Mouse (Mus musculus): Measurements from ENCODE around the gene Prickle4. TPM values are rescaled to one million over a fixed set of nuclear protein-coding genes. Genes with fewer than 3 reads are reported as not detected.
A peak's percentile ranks its signal among the peaks of the same experiment; 100 is the strongest.

Prickle4 gene
- total RNA-seq (2021), result 1 to 10 TPM; 7.3 to 7.5 TPM
- long read RNA-seq, experiment 1, partial matches to known transcripts, result 0 of 4 reads
- long read RNA-seq, experiment 1, other reads (novel, unspliced or antisense), result 3 of 4 reads
- long read RNA-seq, experiment 2, partial matches to known transcripts, result 0 of 5 reads
- long read RNA-seq, experiment 2, other reads (novel, unspliced or antisense), result 4 of 5 reads

DNA sequence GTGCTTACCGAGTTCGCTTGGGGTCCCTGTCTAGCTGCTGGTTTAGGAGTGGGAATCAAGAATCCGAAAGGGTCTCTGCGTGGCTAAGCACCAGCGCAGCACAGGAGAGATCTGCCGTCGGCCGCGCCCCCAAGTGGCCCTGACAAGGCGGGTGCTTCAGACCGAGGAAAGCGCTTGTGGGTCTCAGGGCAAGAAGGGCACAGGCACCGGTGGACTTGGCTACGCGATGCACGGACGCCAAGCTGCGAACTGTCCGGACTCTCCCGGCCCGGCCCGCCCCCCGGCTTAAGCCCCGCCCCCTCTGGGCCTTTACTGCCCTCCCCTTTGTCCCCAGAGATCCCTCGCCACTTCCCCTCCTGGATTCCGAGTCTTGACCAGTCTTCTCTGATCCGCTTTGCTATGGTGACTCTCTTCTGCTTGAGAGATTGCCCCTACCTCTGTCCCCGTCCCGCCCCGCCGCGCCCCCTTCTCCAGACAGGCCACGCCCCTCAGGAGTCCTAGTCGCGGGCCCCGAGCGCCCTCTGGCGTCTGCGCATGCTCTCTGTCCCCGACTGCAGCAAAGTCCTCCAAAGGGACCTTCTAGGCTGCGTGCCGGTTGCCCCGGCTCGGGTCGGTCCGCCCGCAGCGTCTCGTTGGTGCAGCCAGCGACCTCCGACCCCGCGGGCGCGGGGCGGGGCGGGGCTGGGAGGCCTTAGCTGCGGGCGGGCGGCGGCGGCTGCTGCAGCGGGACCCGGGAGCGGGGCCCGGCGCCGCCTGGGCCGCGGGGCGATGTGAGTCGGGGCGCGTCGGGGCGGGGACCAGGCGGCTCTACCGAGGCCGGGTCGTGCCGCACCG lies at the start of gene Prickle4:
TSS of gene Prickle4 (minus strand) at position 234 of the 834 bp plus-strand sequence.
- DNase-seq (ENCODE audit: low spot score in 2 of 2), result peak; percentile 97

DNA sequence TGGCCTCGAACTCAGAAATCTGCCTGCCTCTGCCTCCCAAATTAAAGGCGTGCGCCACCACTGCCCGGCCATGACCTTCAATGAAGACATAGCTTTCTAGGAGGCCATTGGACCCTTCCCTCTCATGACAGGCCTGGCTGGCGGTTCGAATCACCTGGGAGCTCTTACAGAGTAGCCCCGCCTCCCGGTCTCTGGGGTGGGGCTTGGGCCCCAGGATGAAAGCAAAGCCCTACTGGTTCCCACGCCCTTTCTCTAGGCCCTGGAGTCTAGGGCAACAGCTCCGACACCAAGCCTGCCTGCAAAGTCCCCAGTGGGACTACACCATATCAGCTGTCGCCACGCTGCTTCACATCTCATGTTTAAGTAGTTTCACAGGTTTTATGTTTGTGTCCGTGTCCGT lies 49.5 kb upstream of the Prickle4 start:
- no peak for DNase-seq (ENCODE audit: low spot score in 2 of 2)

DNA sequence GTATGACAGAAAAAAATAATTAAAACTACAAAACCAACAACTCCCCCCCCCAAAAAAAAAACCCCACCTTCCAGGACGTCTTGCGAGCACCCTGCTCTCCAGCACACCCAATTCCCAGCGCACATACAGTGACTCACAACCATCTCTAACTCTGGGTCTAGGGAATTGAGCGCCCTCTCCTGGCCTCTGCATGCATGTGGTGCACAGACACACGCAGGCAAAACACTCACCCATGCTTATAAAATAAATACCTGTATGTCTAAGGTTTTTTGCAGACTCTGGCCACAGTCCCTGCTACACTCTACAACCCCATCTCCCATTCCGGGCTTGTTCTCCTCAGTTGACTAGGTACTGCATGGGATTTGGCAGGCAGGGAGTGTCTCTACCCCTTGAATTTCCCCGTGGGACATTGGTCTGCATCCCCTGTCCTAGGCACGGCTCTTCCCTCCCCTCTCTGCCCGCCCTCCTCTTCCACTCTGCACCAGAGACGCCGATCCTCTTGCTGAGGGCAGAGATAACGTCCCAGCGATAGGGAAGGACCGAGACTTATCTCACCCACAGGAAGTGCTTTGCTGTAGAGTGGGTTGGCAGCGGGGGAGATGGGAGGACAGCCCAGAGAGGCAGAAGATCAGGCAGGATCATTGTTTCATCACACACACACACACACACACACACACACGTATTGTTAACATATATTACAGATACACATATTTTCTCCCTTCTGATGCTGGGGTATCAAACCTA lies 48.6 kb upstream of the Prickle4 start:
- DNase-seq (ENCODE audit: low spot score in 2 of 2), result no peak

DNA sequence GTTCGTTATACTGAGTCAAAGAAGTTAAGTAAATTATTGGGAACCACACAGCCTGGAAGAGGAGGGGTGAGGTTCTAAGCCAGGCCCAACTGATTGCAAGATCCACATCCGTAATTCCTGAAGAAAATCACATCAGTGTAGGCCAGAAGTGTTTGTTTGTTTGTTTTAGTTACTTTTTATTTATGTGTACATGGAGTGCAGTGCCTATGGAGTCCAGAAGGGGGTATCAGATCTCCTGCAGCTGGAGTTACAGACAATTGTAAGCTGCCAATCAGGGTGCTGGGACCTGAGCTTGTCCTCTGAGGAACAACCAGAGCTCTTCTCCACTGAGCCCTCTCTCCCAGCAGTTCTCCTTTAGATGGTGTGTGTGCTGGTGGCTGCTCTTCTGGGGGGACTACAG lies 45.6 kb upstream of the Prickle4 start:
- no peak for DNase-seq (ENCODE audit: low spot score in 2 of 2)

DNA sequence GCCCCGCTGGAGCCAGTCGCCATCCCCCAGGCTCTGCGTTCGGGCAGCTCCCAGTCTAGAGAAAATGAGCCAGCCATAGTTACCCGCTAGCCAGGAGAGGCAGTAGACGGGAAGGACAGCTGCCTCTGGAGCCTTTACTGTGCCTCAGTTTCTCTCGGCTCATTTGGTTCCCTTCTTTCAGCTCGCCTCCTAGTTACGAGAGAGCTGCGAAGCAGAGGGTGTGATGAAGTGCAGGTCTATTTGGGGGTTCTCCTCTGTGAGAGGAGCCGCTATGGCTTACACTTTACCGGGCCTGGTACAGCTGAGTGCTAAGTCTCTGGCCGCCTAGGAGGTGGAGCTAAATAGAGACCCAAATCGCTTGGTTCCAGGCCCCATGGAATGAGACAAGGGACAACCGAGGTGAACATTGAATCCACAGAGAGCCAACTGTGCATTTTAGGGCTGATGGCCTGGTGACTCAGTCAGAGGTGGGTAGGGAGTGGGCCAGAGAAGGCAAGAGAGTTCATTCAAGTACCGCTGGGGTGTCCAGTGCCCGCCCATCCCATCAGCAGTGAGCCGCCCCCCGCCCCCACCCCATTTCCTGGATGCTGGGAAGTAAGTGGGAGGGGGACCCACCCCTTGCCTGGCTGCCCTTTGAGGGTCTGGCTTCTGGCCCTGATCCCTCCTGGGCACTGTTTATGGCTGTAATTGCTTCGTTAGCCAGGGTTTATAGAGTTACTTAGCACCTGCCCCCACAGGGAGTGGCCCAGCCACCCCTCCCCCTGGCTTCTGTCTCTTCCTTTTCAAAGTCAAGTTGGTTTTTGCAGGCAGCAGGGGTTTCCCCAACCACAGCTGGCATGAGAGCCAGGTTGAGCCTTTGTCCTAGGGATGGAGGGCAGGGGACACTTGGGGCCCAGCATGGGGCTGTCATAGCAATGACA lies 44.6 kb upstream of the Prickle4 start:
- DNase-seq (ENCODE audit: low spot score in 2 of 2), result no peak

DNA sequence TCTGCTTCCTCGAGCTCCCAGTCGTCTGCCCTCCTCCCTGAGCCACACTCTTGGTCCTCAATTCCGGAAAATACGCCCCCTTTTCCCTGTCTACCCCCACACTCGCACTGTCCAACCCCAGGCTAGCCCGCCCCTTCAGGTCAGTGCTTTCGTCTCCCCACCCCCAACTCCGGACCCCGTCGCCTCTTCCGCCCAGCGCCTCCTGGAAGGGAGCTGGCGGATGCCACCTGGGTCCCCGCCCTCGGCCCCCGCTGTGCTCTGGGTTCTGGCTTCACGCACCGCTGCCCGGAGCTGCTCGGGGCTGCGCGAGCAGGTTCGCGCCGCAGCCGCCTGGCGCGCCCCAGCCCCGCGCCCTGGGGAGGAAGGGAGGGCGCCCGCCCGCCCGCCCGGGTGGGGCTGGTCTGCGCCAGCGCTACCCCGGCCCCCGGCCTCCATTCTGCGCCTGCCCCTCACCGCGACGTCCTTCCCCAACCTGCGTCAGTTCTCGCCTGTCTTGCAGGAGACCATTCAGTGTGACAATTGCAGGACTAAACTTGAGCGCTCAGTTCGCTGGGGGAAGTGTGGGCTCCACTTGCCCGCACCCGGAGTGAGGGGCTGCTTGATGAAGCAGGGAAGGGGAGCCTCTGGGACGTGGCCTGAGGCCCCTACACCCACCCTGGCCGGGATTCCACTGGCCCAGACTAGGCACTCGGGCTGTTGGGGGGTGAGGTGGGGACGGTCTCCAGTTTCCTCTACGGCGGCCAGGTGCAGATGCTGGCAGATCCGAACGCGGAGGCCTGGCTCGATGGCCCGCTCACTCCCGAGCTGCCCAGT lies 43.7 kb upstream of the Prickle4 start:
- DNase-seq (ENCODE audit: low spot score in 2 of 2), result no peak

DNA sequence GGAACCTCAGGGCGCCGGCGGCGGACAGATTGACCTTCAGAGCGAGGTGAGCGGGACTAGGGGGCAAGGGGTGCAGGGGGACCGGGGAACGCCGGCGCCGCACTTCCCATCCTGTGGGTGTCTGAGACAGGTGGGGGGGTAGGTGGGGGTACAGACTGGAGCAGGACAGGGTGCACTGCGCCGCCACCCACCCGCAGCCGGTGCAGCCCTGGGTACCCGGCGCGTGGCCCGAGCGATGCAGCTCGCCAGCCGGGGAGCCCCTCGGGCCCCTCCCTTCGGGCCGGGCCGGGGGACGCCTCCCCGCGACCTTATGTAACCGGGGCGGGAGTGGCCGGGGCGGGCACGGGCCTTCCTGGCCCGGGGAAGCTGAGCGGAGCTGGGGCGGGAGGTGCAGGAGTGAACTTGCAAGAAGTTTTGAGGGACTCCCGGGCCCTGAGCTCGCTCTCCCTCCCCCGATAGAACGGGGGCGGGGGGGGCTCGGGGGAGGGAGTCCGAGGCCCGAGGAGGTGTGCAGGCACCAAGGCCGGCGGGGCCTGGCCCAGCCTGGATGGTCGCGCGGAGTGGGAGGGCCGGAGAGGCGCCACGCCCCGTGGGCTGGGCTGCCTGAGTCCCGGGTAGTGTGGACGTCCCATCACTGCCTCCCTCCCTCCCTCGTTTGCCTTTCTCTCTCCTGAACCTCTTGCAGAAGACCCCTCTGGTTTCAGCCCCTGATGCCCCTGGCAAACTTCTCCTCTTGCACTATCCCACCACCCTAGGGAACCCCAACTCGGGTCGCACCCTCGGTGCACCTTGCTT lies 42.9 kb upstream of the Prickle4 start:
- peak; percentile 55 to 73 for DNase-seq (ENCODE audit: low spot score in 2 of 2)

DNA sequence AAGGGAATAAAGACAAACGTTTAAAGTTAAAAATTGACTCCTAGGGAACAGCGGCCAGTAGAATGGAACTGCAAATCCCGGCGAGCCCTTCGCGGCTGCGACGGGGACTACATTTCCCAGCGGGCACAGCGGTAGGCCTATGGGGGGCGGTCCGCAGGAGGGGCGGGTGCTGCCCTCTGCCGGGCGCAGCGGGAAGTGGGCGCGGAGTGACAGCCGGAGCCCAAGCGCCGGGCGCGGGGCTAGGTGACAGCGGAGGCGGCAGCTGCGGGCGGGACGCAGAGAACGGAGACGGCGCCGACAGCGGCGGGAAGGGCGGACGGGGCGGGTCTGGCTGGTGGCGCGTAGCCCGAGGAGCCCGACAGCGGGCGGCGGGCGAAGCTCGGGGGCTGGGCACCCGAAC lies 42.3 kb upstream of the Prickle4 start, which contains the start of gene Tfeb:
TSS of gene Tfeb (plus strand) at position 175 of the 400 bp plus-strand sequence.
- peak; percentile 96 to 97 for DNase-seq (ENCODE audit: low spot score in 2 of 2)

DNA sequence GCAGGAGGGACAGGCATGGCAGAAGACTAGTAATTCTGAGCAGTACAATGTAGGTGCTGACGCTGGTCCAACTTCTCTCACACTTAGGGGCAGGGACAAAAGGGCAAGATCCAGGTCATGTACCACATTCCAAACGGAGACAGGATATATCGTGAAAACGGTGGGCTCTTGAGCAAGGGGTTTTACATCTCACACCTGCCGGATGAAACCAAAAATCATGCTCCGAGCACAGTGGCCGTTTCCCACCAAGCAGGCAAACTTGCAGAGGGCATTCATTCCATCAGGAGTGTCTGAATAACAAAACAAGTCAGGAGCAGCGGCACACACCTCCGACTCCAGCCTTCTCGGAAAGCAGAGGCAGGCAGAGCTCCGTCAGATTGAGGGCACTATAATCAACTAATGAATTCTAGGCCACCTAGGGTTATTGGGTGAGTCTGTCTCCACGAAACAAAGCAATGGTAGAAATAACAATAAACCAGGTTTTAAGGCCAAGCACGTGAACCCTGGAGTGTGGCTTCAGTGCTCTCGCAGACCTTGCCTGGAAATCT lies 41.1 kb upstream of the Prickle4 start:
- DNase-seq (ENCODE audit: low spot score in 2 of 2), result no peak

DNA sequence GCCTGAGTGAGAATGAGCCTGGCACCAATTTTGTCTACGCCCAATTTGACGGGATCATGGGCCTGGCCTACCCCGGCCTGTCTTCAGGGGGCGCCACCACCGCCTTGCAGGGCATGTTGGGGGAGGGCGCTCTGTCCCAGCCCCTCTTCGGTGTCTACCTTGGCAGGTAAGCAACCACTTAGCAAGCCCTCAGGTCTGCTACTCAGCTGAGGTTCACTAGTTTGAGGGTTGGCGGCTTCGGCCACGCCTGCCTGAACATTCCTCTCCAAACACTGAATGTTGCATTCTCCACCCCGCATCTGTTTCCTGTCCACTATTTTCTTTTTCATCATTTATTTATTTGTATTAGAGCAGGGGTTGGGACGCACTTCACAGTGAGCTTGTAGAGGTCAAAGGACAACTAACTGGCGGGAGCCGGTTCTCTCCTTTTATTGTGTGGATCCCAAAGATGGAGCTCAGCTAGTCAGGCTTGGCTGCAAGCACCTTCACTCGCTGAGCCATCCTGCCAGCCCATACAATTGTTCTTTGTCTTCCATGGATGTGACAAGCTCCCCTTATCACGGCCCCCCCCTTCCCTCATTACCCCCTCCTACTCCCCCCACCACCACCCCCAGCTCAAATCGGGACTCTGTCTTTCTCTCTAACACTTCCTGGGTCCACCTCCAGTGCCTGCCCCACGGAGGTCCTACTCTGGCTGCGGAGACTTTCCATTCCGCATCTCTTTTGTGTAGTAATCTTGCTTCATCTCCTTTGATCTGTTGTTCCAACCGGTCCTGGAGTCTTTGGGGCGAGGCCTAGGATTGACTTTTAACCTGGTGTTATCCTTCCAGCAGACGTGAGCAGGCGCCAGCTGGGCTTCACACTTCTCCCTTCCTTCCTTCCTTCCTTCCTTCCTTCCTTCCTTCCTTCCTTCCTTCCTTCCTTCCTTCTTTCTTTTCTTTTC lies 36.4 kb upstream of the Prickle4 start:
- DNase-seq (ENCODE audit: low spot score in 2 of 2), result no peak

DNA sequence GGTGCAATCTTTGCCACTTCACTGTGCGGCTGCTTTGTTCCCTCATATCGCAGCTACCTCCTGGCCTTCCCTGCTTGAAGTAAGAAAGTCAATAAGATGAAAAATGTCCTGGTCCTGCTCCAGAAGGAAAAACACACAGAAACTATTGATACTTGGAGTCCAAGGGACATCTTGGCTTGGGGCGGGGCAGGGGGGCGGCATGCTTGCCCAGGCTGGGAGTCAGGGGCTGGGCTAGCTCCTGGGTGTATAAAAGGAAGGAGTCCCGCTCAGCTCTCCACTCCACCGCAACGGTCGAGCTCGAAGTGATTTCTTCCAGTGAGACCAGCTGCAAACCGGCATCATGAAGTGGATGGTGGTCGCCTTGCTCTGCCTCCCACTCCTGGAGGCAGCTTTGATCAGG lies 32.0 kb upstream of the Prickle4 start, which contains the start of gene Pgc:
TSS of gene Pgc (plus strand) at position 277 of the 400 bp plus-strand sequence.
- no peak for DNase-seq (ENCODE audit: low spot score in 2 of 2)

DNA sequence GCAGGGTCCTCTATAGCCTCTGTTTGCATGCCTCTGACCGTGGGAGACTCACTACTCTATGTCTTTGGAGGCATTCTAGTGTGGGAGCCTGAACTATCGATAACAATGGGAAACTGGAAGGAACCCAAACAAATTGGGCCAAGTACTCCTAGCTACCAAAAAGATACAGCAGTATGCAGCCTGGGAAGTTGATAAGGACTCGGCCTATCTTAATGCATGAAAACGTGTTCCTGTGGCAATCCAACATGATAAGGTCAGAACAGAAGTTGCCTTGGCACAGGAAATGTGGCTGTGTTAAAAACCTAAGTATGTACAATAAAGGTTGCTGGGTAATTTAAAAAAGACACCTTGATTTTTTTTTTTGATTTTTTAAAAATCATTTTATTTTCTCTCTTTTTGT lies 26.6 kb upstream of the Prickle4 start:
- DNase-seq (ENCODE audit: low spot score in 2 of 2), result no peak

DNA sequence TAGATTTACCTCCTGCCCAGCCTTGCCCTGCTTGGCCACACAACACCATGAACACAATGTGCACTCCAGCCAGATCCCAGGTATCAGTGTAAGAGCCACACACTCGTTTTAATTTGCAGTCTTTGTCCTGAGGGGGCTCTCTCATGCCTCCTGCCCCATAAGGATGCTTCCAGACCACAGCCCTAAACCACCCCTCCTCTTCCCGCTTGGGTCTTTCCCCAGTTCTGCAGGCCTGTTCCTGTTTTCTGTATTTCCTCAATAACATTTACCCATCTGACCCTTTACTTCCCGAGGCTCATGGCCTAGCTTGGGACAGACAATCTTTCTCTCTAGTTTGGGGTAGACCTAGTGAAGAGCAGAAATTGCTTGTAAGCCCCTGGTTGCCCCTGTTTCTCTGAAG lies 20.5 kb upstream of the Prickle4 start:
- DNase-seq (ENCODE audit: low spot score in 2 of 2), result no peak

DNA sequence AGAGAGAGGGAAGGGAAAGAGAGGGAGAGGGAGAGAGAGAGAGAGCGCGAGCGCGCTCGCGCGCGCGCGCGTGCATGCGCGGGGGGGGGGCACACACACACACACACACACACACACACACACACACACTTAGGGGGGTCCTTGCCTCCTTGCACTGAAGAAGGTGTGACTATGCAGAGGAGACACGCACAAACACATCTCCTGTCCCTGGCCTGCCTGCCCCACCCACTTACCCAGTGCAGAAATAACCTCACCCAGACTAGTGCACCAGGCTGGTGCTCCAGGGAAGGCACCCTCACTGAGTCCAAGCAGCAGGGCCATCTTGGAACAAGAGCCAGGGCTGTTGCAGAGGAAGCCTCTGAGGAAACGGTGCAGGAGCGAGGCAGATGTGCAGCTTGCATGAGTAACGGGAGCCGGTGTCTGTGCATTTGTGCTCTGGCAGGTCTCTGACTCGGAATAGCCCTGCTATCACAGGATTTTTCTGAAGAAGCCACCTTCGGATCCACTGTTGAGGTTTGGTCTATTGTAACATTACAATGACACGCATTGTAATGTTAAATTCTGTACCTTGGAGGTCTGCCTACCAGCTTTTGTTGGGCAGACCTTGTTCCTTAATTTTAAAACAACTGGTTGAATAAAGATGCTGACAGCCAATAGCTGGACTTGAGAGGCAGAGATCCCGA lies 18.5 kb upstream of the Prickle4 start:
- no peak for DNase-seq (ENCODE audit: low spot score in 2 of 2)

DNA sequence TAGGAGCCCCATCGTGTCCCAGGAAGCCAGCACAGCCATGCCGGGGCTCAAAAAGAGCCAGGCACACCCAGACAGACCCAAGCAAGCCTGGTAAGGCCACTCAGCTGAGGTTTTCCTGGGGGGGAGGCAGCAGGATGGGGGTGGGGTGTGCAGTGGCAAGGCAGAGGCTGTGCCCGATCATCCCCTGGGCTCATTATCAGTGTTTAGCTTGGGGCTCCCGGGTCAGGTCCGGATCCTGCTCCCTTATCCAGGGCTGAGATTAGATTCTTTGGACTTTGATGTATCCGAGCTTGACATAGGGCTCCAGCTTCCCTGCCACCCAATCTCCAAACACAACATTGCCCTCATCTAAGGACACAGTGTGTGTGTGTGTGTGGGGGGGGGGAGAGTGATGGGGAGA lies 17.3 kb upstream of the Prickle4 start:
- no peak for DNase-seq (ENCODE audit: low spot score in 2 of 2)

DNA sequence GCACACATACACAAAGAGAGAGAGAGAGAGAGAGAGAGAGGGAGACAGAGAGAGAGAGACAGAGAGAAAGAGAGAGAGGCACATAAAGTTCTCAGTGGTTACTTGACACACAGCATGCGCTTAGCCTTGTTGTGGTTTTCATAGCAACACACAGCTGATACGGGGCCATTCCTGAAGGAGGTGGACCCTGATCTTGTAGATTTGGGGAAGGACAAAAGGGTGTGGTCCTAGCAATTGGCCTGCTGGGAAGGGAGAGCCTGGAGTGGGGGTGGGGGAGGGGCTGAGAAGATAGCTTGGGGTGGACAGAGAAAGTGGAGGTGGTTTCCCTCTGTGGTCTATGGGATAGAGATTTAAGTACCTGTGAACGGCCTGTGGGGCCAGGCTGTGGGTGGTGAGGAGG lies 15.5 kb upstream of the Prickle4 start:
- no peak for DNase-seq (ENCODE audit: low spot score in 2 of 2)

DNA sequence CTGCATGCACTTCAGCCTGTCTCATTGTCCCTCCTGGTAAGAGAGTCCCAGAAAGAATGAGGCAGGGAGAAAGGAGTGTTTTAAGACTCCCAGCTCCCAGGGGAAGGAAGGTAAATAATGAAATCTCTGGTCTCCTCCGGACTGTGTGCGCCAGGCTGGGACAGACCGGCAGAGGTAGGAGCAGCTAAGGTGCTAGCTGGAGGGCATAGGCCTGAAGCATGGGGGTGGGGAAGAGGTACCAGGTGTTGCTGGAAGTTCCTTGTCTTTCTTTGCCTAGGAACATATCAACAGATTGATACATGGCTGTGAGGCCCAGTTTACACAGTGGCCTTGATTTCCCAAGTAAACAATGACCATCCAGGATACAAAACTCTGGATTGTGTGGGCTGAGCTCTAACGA lies 14.4 kb upstream of the Prickle4 start:
- DNase-seq (ENCODE audit: low spot score in 2 of 2), result no peak

Data from layer of hippocampus, postnatal 14 days (tissue).